Comparison of ENCODE assay signal across 7 mouse cellular contexts in genomic region chr14:12139643-12140481, GRCm38 (mm10).
DNase-seq lines count a peak whose midpoint lies in the region; ATAC-seq lines count a peak whose summit lies in the region.

No protein-coding gene starts in this region.

- H3K4me1 ChIP-seq in forebrain, embryonic 13.5 days: peaks cover 21% of the 10 kb centered on the region
- H3K4me1 ChIP-seq in hindbrain, embryonic 16.5 days (ENCODE audit: control insufficient read depth, insufficient read depth, low read depth, low read length): peaks cover 11% of the 10 kb centered on the region
- peaks cover 24% of the 10 kb centered on the region for H3K4me1 ChIP-seq in midbrain, embryonic 10.5 days
- H3K4me1 ChIP-seq in stomach, embryonic 16.5 days (ENCODE audit: control insufficient read depth, insufficient read depth, low read length): no peaks in the 10 kb centered on the region; the same call in 1 of the 2 replicates

- DNase-seq in NIH3T3 (ENCODE audit: low read depth): peak; percentile 81
- DNase-seq in c-Kit-positive CD71-positive TER-119-negative erythroid progenitor cells, embryonic 14.5 days (ENCODE audit: low read depth): peak; percentile 8
- DNase-seq in left cerebral cortex, adult 11 months (ENCODE audit: low spot score): peak; percentile 68
- DNase-seq in midbrain, embryonic 10.5 days (ENCODE audit: low spot score): peak; percentile 35

- H3K9ac ChIP-seq in forebrain, embryonic 13.5 days: no peak overlapping the region
- H3K9ac ChIP-seq in hindbrain, embryonic 16.5 days (ENCODE audit: low read depth, low read length): peak overlapping the region; percentile 0; the same call in 1 of the 2 replicates
- H3K9ac ChIP-seq in stomach, embryonic 16.5 days (ENCODE audit: low read length): no peak overlapping the region

- 49% methylated on average over 18 of the region's 18 CpGs for WGBS in forebrain, embryonic 13.5 days
- WGBS in hindbrain, embryonic 16.5 days: 42% methylated on average over 18 of the region's 18 CpGs
- 57% methylated on average over 18 of the region's 18 CpGs for WGBS in midbrain, embryonic 10.5 days
- WGBS in stomach, embryonic 16.5 days: 43% methylated on average over 18 of the region's 18 CpGs

- peak overlapping the region; percentile 24; the same call in 1 of the 2 replicates for H3K4me2 ChIP-seq in forebrain, embryonic 13.5 days
- H3K4me2 ChIP-seq in hindbrain, embryonic 16.5 days (ENCODE audit: low read length): peak overlapping the region; percentile 30
- no peak overlapping the region for H3K4me2 ChIP-seq in stomach, embryonic 16.5 days (ENCODE audit: low read depth, low read length)

- no peak overlapping the region for H3K27ac ChIP-seq in forebrain, embryonic 13.5 days
- H3K27ac ChIP-seq in hindbrain, embryonic 16.5 days (ENCODE audit: low read depth, low read length): no peak overlapping the region
- H3K27ac ChIP-seq in midbrain, embryonic 10.5 days (replicated peaks): no peak overlapping the region
- H3K27ac ChIP-seq in stomach, embryonic 16.5 days (ENCODE audit: low read length): no peak overlapping the region

- H3K27me3 ChIP-seq in forebrain, embryonic 13.5 days: 0 out of 2 replicates have a peak, but pooled peaks cover 3% of the 10 kb centered on the region
- no peaks in the 10 kb centered on the region for H3K27me3 ChIP-seq in hindbrain, embryonic 16.5 days (replicated peaks; ENCODE audit: control insufficient read depth, insufficient read depth, low read length)
- H3K27me3 ChIP-seq in midbrain, embryonic 10.5 days (ENCODE audit: low read depth, poor library complexity, severe bottlenecking): peaks cover 38% of the 10 kb centered on the region
- no peaks in the 10 kb centered on the region for H3K27me3 ChIP-seq in stomach, embryonic 16.5 days (ENCODE audit: control insufficient read depth, insufficient read depth, low read length)

- H3K36me3 ChIP-seq in forebrain, embryonic 13.5 days (ENCODE audit: poor library complexity, severe bottlenecking): no peaks in the 10 kb centered on the region
- H3K36me3 ChIP-seq in hindbrain, embryonic 16.5 days (ENCODE audit: control insufficient read depth, insufficient read depth, low read length): no peaks in the 10 kb centered on the region
- peaks cover 8% of the 10 kb centered on the region for H3K36me3 ChIP-seq in midbrain, embryonic 10.5 days
- no peaks in the 10 kb centered on the region for H3K36me3 ChIP-seq in stomach, embryonic 16.5 days (ENCODE audit: control insufficient read depth, insufficient read depth, low read length)

- ATAC-seq in forebrain, embryonic 13.5 days: peak; percentile 68
- peak; percentile 75 for ATAC-seq in hindbrain, embryonic 16.5 days
- peak; percentile 40; the same call in 1 of the 2 replicates for ATAC-seq in stomach, embryonic 16.5 days (ENCODE audit: insufficient read depth, low FRiP score)

- no peaks in the 10 kb centered on the region for H3K9me3 ChIP-seq in forebrain, embryonic 13.5 days (replicated peaks)
- H3K9me3 ChIP-seq in hindbrain, embryonic 16.5 days (ENCODE audit: control insufficient read depth, low read length): no peaks in the 10 kb centered on the region
- no peaks in the 10 kb centered on the region for H3K9me3 ChIP-seq in midbrain, embryonic 10.5 days (replicated peaks)
- H3K9me3 ChIP-seq in stomach, embryonic 16.5 days (replicated peaks; ENCODE audit: control insufficient read depth, low read length): no peaks in the 10 kb centered on the region

- no peak overlapping the region for H3K4me3 ChIP-seq in forebrain, embryonic 13.5 days
- no peak overlapping the region for H3K4me3 ChIP-seq in hindbrain, embryonic 16.5 days (ENCODE audit: low read length)
- H3K4me3 ChIP-seq in midbrain, embryonic 10.5 days: no peak overlapping the region
- no peak overlapping the region for H3K4me3 ChIP-seq in stomach, embryonic 16.5 days (replicated peaks; ENCODE audit: low read length)

Comparison
In these comparisons a context has a peak if more than half of its experiments do, and no peak if none do; other contexts are left out.
1. DNase-seq: peak in every context shown above with its lines; median percentile 81 in NIH3T3; 68 in left cerebral cortex, adult 11 months; 35 in midbrain, embryonic 10.5 days; 8 in c-Kit-positive CD71-positive TER-119-negative erythroid progenitor cells, embryonic 14.5 days.